Mouse (Mus musculus) heart, embryonic 14.5 days (tissue): ENCODE measurements around the gene Slitrk6. TPM values are rescaled to one million over a fixed set of nuclear protein-coding genes. Genes with fewer than 3 reads are reported as not detected.

Experiments used
- ATAC-seq: fragments of 200-750 bp; cut with Nextera tagmentation; 2 replicates; pipeline ENCODE4 v1.8.0; 2017; ENCODE audit warnings: low read depth, moderate TSS enrichment; ENCODE audit not compliant: insufficient number of reproducible peaks, insufficient read depth, low FRiP score
- H3K27ac ChIP-seq, 2 experiments: fragments of 200-500 bp in 1 of 2; fragments of 300-500 bp in 1 of 2; sonication (generic) in 1 of 2; replicated peaks in 1 of 2; 2 replicates each; pipeline ENCODE4 v1.5.1; 2012 to 2014; ENCODE audit warnings: low read depth in 2 of 2, low read length in 2 of 2, control low read depth in 1 of 2, mild to moderate bottlenecking in 1 of 2, mixed read lengths in 1 of 2; ENCODE audit not compliant: control insufficient read depth in 1 of 2, insufficient read depth in 1 of 2
- H3K27me3 ChIP-seq: fragments of 300-500 bp; sonication (generic); 2 replicates; pipeline ENCODE4 v1.6.1; 2014; ENCODE audit warnings: mild to moderate bottlenecking, low read length, control low read depth; ENCODE audit not compliant: control insufficient read depth, insufficient read depth
- H3K36me3 ChIP-seq: fragments of 300-500 bp; sonication (generic); 2 replicates; pipeline ENCODE4 v1.6.1; 2014; ENCODE audit warnings: mild to moderate bottlenecking, control low read depth, low read length, mixed read lengths; ENCODE audit not compliant: control insufficient read depth, insufficient read depth
- H3K4me1 ChIP-seq, 2 experiments: fragments of 200-500 bp in 1 of 2; fragments of 300-500 bp in 1 of 2; sonication (generic) in 1 of 2; 2 replicates each; pipeline ENCODE4 v1.6.1; 2012 to 2014; ENCODE audit warnings: low read length in 2 of 2, control low read depth in 1 of 2, mixed read lengths in 1 of 2; ENCODE audit not compliant: control insufficient read depth in 2 of 2, insufficient read depth in 2 of 2
- H3K4me2 ChIP-seq: fragments of 300-500 bp; sonication (generic); 2 replicates; pipeline ENCODE4 v1.6.1; 2014; ENCODE audit warnings: mild to moderate bottlenecking, low read length
- H3K4me3 ChIP-seq, 2 experiments: fragments of 200-500 bp in 1 of 2; fragments of 300-500 bp in 1 of 2; sonication (generic) in 1 of 2; 2 replicates each; pipeline ENCODE4 v1.5.1; 2012 to 2014; ENCODE audit warnings: low read length in 2 of 2, mild to moderate bottlenecking in 2 of 2, control low read depth in 1 of 2, low read depth in 1 of 2, moderate library complexity in 1 of 2; ENCODE audit not compliant: control insufficient read depth in 1 of 2, insufficient read depth in 1 of 2
- H3K9ac ChIP-seq: fragments of 300-500 bp; sonication (generic); 2 replicates; pipeline ENCODE4 v1.6.1; 2014; ENCODE audit warnings: mild to moderate bottlenecking, low read length
- H3K9me3 ChIP-seq: fragments of 300-500 bp; sonication (generic); 2 replicates; pipeline ENCODE4 v1.6.1; 2016; ENCODE audit warnings: low read length, control low read depth; ENCODE audit not compliant: control insufficient read depth
- WGBS: fragments of 180-500 bp; shearing (Covaris S2); extraction: QIAGEN DNeasy Blood & Tissue Kit; methylation state at CpG from one replicate; pipeline ENCODE4 v1.1.7; 2014; 5-methylcytosine and 5-hydroxymethylcytosine counted together
- polyA plus RNA-seq: library from polyadenylated mRNA; unstranded; fragments of >200 nt; fragmentation: Nextera tagmentation; extraction: Ambion mirVana; gene quantifications from 2 replicates; pipeline ENCODE4 v1.2.1, GENCODE M21; 2014

Slitrk6 gene
- polyA plus RNA-seq, 1 experiment from 2014 or later = 1.00 TPM

DNA sequence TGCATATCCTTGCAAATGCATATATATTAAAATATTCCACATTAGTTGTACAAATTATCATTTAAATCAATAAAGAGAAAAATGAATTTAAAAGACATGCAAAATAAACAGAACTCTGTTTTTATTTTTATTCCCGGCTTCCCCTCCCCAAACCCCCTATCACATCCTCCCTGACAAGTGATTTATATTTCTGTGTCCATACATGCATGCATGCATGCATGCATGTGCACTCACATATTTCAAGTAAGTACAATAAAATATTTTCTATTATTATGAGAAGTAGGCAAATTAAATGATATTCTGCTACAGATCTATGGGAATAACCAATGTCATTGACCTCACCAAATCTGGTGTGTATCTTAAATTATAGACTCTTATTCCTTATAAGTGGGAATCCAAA, 15.6 kb downstream of the Slitrk6 start:
- Histone ChIP-seq H3K27me3 (no peaks in the 10 kb centered on the region), H3K4me3 (no peak overlapping the region), H3K4me2 (no peak overlapping the region), H3K36me3 (no peaks in the 10 kb centered on the region), H3K9me3 (no peaks in the 10 kb centered on the region), H3K27ac (no peak overlapping the region), H3K9ac (no peak overlapping the region), H3K4me1 (no peaks in the 10 kb centered on the region)
- no peak for ATAC-seq
- WGBS = 79% methylated on average over 1 of the region's 1 CpGs

DNA sequence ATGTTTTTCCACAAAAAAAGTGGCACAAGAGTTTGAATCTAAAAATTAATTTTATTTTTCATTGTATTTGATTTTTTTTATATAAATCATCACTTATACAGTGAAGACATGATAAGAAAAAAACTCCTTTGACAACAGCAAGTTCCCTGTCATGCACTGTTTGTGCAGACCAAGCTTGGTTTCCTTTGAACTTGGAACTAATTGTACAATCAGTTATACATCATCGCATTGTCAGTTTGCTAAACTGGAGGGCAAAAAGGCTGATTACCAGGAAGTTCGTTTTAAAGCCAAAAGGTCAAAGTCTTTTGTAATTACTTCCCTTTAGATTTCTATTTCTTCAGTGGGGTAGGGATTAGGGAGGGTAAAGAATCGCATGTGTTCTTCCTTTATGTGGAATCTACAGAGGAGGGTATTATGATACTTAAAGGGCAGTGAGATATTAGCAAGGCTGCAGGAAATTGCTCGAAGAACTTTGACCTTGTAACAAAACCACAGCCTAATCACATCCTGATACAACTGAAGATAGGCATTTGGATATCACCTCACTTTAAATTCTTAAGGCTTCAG, 26.5 kb downstream of the Slitrk6 start:
- WGBS = 63% methylated on average over 4 of the region's 4 CpGs
- Histone ChIP-seq H3K4me3 (no peak overlapping the region), H3K4me1 (no peaks in the 10 kb centered on the region), H3K9ac (no peak overlapping the region), H3K27ac (no peak overlapping the region), H3K9me3 (no peaks in the 10 kb centered on the region), H3K4me2 (no peak overlapping the region), H3K36me3 (no peaks in the 10 kb centered on the region), H3K27me3 (no peaks in the 10 kb centered on the region)
- ATAC-seq = no peak

DNA sequence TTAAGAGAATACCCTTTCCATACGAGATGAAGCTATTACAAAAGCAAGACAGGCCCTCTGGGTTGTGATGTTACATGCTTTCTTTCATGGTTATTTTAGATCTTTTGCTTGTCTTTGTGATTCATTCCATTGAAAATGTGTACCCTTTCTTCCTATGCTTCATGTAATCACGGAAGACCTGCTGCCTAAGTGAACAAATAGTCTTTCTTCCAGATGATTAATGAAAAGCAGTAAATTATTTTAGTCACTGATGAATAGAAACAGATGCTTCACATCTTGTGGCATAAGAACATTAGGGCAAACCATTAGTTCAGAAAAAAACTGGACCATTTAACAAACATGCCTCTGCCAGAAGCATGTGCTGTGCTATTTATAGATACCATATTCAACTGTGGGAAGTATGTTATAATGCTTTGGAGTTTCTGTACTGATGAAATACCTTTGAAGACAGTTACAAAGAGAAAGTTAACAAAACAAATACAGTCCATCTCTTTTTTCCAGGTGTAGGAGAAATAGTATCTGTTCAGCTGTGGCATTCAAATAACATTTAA, 30.8 kb downstream of the Slitrk6 start:
- H3K27ac ChIP-seq = no peak overlapping the region
- H3K4me1 ChIP-seq = no peaks in the 10 kb centered on the region
- H3K36me3 ChIP-seq = no peaks in the 10 kb centered on the region
- WGBS = 60% methylated on average over 2 of the region's 2 CpGs
- H3K27me3 ChIP-seq = no peaks in the 10 kb centered on the region
- no peak for ATAC-seq
- H3K4me3 ChIP-seq = no peak overlapping the region
- H3K9ac ChIP-seq = no peak overlapping the region
- H3K9me3 ChIP-seq = no peaks in the 10 kb centered on the region
- H3K4me2 ChIP-seq = no peak overlapping the region
